Mouse (Mus musculus): Measurements from ENCODE around the gene Cdhr3.

DNA sequence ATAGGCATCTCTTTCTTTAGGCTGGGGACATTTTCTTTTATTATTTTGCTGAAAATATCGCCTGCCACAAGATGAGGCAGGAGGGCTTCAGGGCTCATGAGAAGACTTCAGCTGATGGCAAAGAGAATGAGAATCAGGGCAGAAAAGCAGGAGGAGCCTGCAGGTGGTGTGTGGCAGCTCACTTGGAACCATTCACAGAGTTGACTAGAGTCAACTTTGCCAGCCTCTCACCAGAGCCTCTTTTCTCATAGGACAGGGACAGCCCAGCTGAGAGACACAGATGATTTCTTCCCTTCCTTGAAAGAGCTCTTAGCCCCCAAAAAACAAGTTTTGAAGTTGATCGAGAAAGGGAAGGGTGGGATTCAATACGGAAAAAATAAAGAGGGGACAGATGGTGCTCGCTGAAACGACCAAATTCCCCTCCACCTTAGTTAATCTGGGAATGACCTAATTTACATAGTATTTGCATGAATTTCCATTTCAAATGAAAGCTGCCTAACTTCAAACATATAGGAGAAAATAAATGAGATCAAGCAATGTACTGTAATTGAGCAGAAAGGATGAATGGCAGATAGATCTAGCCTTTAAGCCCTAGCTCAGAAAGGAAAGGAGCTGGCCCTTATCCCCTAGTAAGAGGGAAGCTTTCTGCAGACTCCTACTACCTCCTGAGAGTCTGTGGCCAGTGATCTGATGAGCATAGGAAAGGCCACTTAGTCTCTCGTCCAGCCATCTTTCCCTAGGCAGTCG is 78.5 kb downstream of the Cdhr3 start:
- TF ChIP-seq POLR2A (IDR thresholded peaks at IDR 0.05; ENCODE audit: low read depth, low read length) (no peak), CTCF (conservative IDR thresholded peaks at IDR 0.05; ENCODE audit: insufficient read depth, insufficient read length, low read depth, low read length) (no peak)

All from kidney, adult 2 months (tissue).